Mouse (Mus musculus): ENCODE measurements around the gene Trmt61a. TPM values are rescaled to one million over a fixed set of nuclear protein-coding genes. Genes with fewer than 3 reads are reported as not detected.

The Trmt61a gene
- polyA plus RNA-seq, 1 experiment from 2014 or later = 18.7 TPM

DNA sequence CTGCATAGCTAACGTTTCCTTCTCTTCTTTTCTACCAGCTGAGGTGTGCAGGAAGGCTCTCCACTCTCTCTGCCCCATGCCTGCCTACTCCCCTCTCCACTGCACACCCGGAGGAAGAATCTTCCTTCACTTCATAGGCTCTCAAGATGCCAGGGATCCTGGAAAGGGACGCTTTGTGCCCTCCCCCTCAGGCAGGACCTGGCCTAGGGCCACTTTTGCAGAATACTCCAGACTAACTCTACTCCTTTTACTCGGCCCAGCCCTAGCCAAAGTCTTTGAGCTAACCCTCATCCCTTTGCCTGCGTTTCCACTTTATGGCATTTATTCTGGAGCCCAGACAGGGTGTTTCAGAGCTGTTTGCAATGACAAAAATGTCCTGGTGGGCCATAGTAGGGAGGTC is 484 bp upstream of the Trmt61a start:
- 21% methylated on average over 5 of the region's 5 CpGs for WGBS
- H3K4me1 ChIP-seq = peaks cover 63% of the 10 kb centered on the region
- no peaks in the 10 kb centered on the region for H3K9me3 ChIP-seq (replicated peaks)
- H3K36me3 ChIP-seq = peaks cover 31% of the 10 kb centered on the region
- H3K27ac ChIP-seq (replicated peaks) = peak overlapping the region; percentile 96
- DNase-seq (ENCODE audit: low spot score) = no peak
- H3K27me3 ChIP-seq (ENCODE audit: low read depth, poor library complexity, severe bottlenecking) = peaks cover 41% of the 10 kb centered on the region
- peak overlapping the region; percentile 97 for H3K4me3 ChIP-seq

DNA sequence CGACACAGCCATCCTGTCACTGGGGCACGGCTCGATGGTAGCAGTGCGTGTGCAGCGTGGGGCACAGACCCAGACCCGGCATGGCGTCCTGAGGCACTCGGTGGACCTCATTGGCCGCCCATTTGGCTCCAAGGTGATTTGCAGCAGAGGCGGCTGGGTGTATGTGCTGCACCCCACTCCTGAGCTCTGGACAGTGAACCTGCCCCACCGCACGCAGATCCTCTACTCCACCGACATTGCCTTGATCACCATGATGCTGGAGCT is 697 bp downstream of the Trmt61a start:
- H3K27ac ChIP-seq (replicated peaks) = peak overlapping the region; percentile 96
- DNase-seq (ENCODE audit: low spot score) = no peak
- peaks cover 61% of the 10 kb centered on the region for H3K4me1 ChIP-seq
- WGBS = 11% methylated on average over 13 of the region's 13 CpGs
- no peaks in the 10 kb centered on the region for H3K9me3 ChIP-seq (replicated peaks)
- H3K4me3 ChIP-seq = peak overlapping the region; percentile 97
- H3K36me3 ChIP-seq = peaks cover 43% of the 10 kb centered on the region
- peaks cover 29% of the 10 kb centered on the region for H3K27me3 ChIP-seq (ENCODE audit: low read depth, poor library complexity, severe bottlenecking)

DNA sequence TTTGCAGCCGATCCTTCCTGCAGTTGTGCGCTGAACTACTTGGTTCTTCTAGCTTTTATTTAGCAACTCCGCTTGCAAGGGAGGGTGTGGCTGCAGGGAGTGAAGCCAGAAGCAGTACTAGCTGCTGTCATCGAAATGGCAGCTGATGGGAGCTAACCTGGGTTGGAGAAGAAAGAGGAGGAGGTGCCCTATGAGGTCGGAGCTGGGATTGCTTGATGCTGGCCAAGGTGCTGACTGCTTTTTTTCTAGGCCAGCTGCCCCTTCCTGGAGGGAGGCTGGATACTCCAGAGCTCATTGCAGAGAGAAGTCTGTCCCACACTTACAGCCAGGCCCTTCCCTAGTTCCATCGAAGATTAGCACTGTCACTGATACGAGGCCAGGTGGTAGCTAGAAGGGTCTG is 1.1 kb downstream of the Trmt61a start:
- Histone ChIP-seq H3K27me3 (ENCODE audit: low read depth, poor library complexity, severe bottlenecking) (peaks cover 26% of the 10 kb centered on the region), H3K36me3 (peaks cover 47% of the 10 kb centered on the region), H3K4me3 (peak overlapping the region; percentile 97), H3K9me3 (replicated peaks) (no peaks in the 10 kb centered on the region), H3K27ac (replicated peaks) (peak overlapping the region; percentile 96), H3K4me1 (peaks cover 58% of the 10 kb centered on the region)
- 56% methylated on average over 7 of the region's 7 CpGs for WGBS
- DNase-seq (ENCODE audit: low spot score) = no peak

DNA sequence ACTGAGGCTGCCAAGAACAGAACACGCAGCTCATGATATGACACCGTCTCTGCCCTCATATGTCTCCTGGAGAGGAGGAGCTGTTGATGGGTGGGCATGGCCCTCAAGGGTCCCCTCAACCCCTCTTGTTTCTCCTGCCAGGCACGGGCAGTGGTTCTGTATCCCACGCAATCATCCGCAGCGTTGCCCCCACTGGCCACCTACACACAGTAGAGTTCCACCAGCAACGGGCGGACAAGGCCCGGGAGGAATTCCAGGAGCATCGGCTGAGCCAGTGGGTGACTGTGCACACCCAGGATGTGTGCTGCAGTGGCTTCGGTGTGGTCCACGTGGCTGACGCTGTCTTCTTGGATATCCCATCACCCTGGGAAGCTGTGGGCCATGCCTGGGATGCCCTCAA is 2.8 kb downstream of the Trmt61a start:
- Histone ChIP-seq H3K4me1 (peaks cover 53% of the 10 kb centered on the region), H3K9me3 (replicated peaks) (no peaks in the 10 kb centered on the region), H3K27ac (replicated peaks) (no peak overlapping the region; the same call in 1 of the 2 replicates), H3K27me3 (ENCODE audit: low read depth, poor library complexity, severe bottlenecking) (peaks cover 11% of the 10 kb centered on the region), H3K36me3 (peaks cover 52% of the 10 kb centered on the region), H3K4me3 (peak overlapping the region; percentile 14; the same call in 1 of the 2 replicates)
- DNase-seq (ENCODE audit: low spot score) = no peak
- WGBS = 93% methylated on average over 13 of the region's 13 CpGs

DNA sequence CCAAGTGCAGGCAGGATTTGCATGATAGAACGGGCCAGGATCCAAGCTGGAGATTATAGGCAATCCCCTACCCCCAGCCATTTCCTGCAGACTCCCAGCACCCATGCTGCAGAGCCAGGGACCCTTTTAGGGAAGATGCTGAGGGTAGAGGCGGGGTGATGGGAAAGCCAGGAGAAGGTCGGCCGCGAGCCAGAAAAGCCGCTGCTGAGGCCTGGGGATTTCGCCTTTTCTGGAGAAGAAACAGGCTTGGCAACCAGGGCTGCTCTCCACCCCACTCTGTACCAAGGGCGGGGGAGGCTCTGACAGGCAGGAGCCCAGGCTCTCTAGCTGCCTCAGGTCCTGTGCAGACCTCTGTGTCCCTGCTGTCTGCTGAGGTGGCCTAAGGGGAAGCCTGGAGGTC is 3.4 kb downstream of the Trmt61a start:
- peaks cover 52% of the 10 kb centered on the region for H3K36me3 ChIP-seq
- H3K4me1 ChIP-seq = peaks cover 57% of the 10 kb centered on the region
- H3K9me3 ChIP-seq (replicated peaks) = no peaks in the 10 kb centered on the region
- 90% methylated on average over 8 of the region's 8 CpGs for WGBS
- H3K27ac ChIP-seq (replicated peaks) = no peak overlapping the region; the same call in 1 of the 2 replicates
- no peak for DNase-seq (ENCODE audit: low spot score)
- H3K4me3 ChIP-seq = peak overlapping the region; percentile 14; the same call in 1 of the 2 replicates
- peaks cover 4% of the 10 kb centered on the region; the same call in 1 of the 2 replicates for H3K27me3 ChIP-seq (ENCODE audit: low read depth, poor library complexity, severe bottlenecking)

DNA sequence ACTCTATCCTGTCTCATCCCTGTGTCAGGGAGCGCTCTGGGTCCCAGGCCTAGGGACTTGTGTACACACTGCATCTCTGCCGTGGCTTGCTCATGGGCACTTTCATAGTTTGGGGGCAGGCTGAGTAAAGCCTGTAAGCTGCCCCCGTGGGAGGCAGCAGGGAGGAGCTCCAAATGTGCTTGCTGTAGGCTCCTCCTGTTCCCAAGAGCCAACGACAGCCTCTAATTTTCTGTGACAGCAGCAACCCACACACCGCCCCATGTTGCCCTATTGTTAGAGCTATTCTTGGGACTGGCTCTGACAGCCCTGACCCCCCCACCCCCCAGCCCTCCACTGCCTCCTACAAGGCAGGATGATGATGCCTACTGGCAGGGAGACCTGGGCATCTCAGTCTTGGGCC is 4.1 kb downstream of the Trmt61a start:
- Histone ChIP-seq H3K27me3 (ENCODE audit: low read depth, poor library complexity, severe bottlenecking) (no peaks in the 10 kb centered on the region), H3K36me3 (peaks cover 52% of the 10 kb centered on the region), H3K27ac (replicated peaks) (no peak overlapping the region; the same call in 1 of the 2 replicates), H3K9me3 (replicated peaks) (no peaks in the 10 kb centered on the region), H3K4me1 (peaks cover 58% of the 10 kb centered on the region), H3K4me3 (no peak overlapping the region)
- no peak for DNase-seq (ENCODE audit: low spot score)
- WGBS = 88% methylated on average over 5 of the region's 5 CpGs

DNA sequence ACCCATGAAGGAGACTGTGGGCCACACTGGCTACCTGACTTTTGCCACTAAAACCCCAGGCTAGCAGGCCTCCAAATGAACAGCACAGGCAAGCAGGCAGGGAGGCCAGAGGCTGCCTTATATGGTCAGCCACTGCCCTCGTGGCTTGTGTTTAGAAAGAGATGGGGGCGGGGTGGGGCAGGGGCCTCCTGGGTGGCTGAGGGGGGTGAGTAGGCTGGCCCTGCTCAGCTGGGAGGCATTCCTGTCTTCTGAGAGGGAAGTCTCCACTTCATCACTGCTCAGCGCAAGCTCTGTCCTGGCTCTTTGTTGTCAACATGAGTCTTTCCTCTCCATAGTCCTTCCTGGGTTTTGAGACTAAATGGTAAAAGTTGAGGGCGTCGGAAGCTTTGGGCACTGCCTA is 4.9 kb downstream of the Trmt61a start:
- DNase-seq (ENCODE audit: low spot score) = no peak
- Histone ChIP-seq H3K36me3 (peaks cover 52% of the 10 kb centered on the region), H3K4me1 (peaks cover 58% of the 10 kb centered on the region), H3K27me3 (ENCODE audit: low read depth, poor library complexity, severe bottlenecking) (no peaks in the 10 kb centered on the region), H3K4me3 (0 out of 2 replicates have a peak overlapping the region, but pooled peaks have one; percentile 0), H3K27ac (replicated peaks) (peak overlapping the region; percentile 63), H3K9me3 (replicated peaks) (no peaks in the 10 kb centered on the region)
- 56% methylated on average over 5 of the region's 5 CpGs for WGBS

DNA sequence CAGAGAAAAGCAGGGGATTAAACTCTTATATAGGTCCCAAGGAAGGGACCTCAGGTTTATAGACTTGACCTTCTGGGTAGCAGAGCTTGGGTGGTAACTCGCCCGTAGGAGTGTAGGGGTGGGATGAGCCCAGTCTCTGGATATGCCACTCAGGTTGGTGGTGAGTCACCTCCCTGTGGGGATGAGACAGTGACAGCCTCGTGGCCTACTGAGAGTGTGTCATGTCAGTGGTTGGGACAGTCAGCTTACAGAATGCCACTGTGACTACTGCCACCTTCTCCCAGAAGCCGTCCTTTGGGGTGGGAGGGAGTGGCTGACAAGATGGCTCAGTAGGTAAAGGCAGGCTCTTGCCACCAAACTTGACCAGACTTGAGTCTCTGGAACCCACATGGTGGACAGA is 8.5 kb downstream of the Trmt61a start:
- Histone ChIP-seq H3K4me3 (no peak overlapping the region), H3K9me3 (replicated peaks) (no peaks in the 10 kb centered on the region), H3K4me1 (peaks cover 71% of the 10 kb centered on the region), H3K27me3 (ENCODE audit: low read depth, poor library complexity, severe bottlenecking) (no peaks in the 10 kb centered on the region), H3K27ac (replicated peaks) (peak overlapping the region; percentile 99), H3K36me3 (peaks cover 31% of the 10 kb centered on the region)
- no peak for DNase-seq (ENCODE audit: low spot score)
- 88% methylated on average over 4 of the region's 4 CpGs for WGBS

DNA sequence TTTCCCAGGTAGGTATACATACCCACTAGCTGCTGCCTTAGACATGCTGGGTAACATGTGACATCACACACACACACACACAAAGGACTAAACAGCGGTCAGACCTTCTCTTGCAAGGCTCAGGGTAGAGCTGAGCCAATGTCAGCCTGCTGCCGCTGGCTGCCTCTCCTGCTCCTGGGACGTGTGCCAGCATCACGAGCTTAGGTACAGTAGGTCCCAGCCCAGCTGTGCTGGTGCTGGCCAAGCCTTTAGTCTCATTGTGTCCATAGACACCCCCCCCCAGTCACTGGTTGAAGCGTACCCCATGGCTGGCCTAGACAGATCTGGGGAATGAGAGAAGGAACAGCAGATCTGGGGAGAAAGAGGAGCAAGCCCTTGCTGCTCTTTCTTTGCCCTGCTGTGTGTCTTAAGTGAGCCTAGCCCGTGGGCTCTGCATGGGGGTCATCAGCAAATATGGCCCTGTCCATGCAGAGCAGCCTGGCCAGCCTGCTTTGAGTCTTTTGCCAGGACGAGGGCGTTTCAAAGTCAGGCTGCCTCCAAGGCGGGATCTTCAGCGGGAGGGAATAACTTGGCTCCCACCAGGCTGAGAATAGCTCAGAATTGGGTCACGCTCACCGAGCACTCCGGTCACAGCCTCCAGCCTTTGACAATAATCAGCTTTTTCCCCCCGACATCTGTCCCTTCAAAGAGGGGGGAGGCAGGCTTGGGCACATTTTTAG is 9.6 kb downstream of the Trmt61a start:
- peak overlapping the region; percentile 14; the same call in 1 of the 2 replicates for H3K4me3 ChIP-seq
- peak overlapping the region; percentile 99 for H3K27ac ChIP-seq (replicated peaks)
- peak; percentile 52 for DNase-seq (ENCODE audit: low spot score)
- H3K4me1 ChIP-seq = peaks cover 78% of the 10 kb centered on the region
- peaks cover 20% of the 10 kb centered on the region for H3K36me3 ChIP-seq
- WGBS = 33% methylated on average over 14 of the region's 14 CpGs
- no peaks in the 10 kb centered on the region for H3K9me3 ChIP-seq (replicated peaks)
- no peaks in the 10 kb centered on the region for H3K27me3 ChIP-seq (ENCODE audit: low read depth, poor library complexity, severe bottlenecking)

DNA sequence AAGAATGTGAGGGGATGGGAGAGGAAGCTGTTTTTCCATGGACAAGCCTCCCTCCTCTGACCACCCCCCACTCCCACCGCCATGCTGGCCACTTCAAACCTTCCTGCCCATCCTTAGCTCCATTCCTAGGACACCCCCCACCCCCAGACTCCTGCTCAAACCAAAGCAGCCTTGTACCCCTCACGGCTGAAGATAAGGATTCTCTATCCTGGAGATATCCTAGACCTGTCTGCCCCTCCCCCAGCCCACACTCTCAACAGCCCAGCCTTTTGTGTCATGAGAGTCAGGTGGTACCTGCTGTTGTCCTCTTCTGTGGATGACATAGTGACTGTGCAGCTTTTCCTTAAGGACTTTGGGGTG is 10.1 kb downstream of the Trmt61a start:
- no peak for DNase-seq (ENCODE audit: low spot score)
- Histone ChIP-seq H3K27me3 (ENCODE audit: low read depth, poor library complexity, severe bottlenecking) (no peaks in the 10 kb centered on the region), H3K4me1 (peaks cover 78% of the 10 kb centered on the region), H3K36me3 (peaks cover 15% of the 10 kb centered on the region), H3K4me3 (peak overlapping the region; percentile 14; the same call in 1 of the 2 replicates), H3K9me3 (replicated peaks) (no peaks in the 10 kb centered on the region), H3K27ac (replicated peaks) (peak overlapping the region; percentile 99)
- 35% methylated on average over 2 of the region's 2 CpGs for WGBS

DNA sequence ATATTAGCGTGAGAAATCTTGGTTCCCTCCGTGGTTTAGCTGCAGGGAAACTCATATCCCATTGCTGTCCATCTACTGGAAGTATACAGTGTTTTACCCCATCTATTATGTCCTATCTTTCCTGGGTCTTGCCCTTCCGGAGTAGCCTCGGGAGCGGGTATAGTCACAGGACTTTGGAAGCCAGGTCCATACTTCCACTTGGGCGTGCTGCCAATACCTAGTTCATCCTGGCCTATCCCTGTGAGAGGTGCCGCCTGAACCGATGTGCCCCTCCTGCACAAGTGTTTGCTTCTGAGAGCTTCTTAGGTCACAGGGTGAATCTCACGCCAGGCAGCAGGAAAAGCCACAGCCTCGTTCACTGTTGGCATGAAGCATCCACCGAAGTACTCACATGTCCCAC is 11.5 kb downstream of the Trmt61a start:
- Histone ChIP-seq H3K9me3 (replicated peaks) (no peaks in the 10 kb centered on the region), H3K4me3 (no peak overlapping the region), H3K36me3 (peaks cover under 1% of the 10 kb centered on the region), H3K27me3 (ENCODE audit: low read depth, poor library complexity, severe bottlenecking) (no peaks in the 10 kb centered on the region), H3K4me1 (peaks cover 90% of the 10 kb centered on the region), H3K27ac (replicated peaks) (peak overlapping the region; percentile 99)
- WGBS = 91% methylated on average over 11 of the region's 11 CpGs
- DNase-seq (ENCODE audit: low spot score) = no peak

DNA sequence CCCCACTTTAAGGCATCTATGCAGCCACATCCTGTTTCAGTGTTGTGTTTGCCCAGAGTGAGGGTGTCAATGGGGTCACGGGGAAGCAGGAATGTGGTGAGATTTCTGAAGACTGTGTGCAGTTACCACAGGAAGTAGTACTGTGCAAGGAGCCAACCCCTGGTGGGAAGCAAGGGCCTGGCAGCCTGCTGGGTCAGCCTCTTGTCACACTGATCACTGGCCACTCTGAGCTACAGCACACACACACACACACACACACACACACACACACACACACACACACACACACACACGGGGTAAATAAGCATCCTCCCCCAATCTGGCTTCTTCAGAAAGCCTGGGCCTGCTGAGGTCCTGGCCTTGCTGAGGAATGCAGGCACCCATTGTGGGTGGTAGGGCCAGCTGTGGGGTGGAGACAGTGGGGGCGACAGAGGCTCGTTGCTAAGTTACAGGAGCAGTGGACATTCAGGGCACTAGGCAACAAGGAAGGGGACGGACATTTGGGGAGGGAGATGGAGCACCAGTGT is 13.5 kb downstream of the Trmt61a start:
- DNase-seq (ENCODE audit: low spot score) = peak; percentile 89
- Histone ChIP-seq H3K4me1 (peaks cover 100% of the 10 kb centered on the region), H3K9me3 (replicated peaks) (no peaks in the 10 kb centered on the region), H3K27ac (replicated peaks) (peak overlapping the region; percentile 99), H3K27me3 (ENCODE audit: low read depth, poor library complexity, severe bottlenecking) (no peaks in the 10 kb centered on the region), H3K4me3 (peak overlapping the region; percentile 43; the same call in 1 of the 2 replicates), H3K36me3 (no peaks in the 10 kb centered on the region)
- 4% methylated on average over 5 of the region's 5 CpGs for WGBS

DNA sequence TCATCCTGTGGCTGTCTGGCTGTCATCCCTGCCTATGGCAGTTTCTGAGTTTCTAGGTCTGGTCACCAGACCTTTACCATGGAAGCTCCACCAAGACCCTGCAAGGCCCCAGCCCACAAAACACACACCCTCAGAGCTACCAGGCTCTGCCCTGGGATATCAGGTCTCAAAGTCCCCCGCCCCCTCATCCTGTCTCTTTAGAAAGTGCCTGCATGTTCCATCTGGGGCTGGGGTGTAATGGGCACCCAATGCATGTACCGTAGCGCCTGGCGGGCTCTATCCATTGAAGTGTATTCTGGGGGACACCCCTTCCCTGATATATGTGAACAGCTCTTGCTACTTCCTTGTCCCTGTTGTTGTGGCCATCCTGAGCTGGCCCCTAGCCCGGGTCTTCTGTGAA is 15.0 kb downstream of the Trmt61a start:
- peak overlapping the region; percentile 99 for H3K27ac ChIP-seq (replicated peaks)
- H3K4me3 ChIP-seq = peak overlapping the region; percentile 43
- H3K27me3 ChIP-seq (ENCODE audit: low read depth, poor library complexity, severe bottlenecking) = no peaks in the 10 kb centered on the region
- peaks cover 92% of the 10 kb centered on the region for H3K4me1 ChIP-seq
- no peaks in the 10 kb centered on the region for H3K9me3 ChIP-seq (replicated peaks)
- no peaks in the 10 kb centered on the region for H3K36me3 ChIP-seq
- peak; percentile 39 for DNase-seq (ENCODE audit: low spot score)
- WGBS = 75% methylated on average over 5 of the region's 5 CpGs
